Mouse (Mus musculus) cortical plate, adult 2 months (tissue): ENCODE measurements around the gene Tmem161b.
"Not testable (repeated sequence)": the region's sequence is repeated elsewhere in the genome, so short reads cannot be mapped to it uniquely, and the experiment has no call there.

Experiments
- CTCF ChIP-seq: fragments of 200-500 bp; IDR thresholded peaks from 2 replicates; pipeline ENCODE4 v1.5.1; 2011; ENCODE audit warnings: mild to moderate bottlenecking, control low read depth, low read length; ENCODE audit not compliant: insufficient read depth; ENCODE audit errors: extremely low read depth
- POLR2A ChIP-seq: fragments of 200-500 bp; IDR thresholded peaks from 2 replicates; pipeline ENCODE4 v1.6.1; 2011; ENCODE audit warnings: mild to moderate bottlenecking, low read length, control low read depth; ENCODE audit not compliant: insufficient read depth; ENCODE audit errors: extremely low read depth

- not testable (repeated sequence) for TF ChIP-seq POLR2A, CTCF
Observed at GRCm38 (mm10) chr13:84185835-84186234, 36.3 kb upstream of the Tmem161b start.
